Mouse (Mus musculus): Measurements from ENCODE around the gene Trex1.

GRCm38 (mm10) chr9:109095137-109095982 is 35.8 kb upstream of the Trex1 start, which contains the start of gene Plxnb1:
- no peak for TF ChIP-seq CTCF (IDR thresholded peaks at IDR 0.05; ENCODE audit: low read depth)
- no peak for TF ChIP-seq EP300 (IDR thresholded peaks at IDR 0.05; ENCODE audit: low read depth)
